Mouse (Mus musculus) olfactory bulb, adult 2 months (tissue): ENCODE measurements at regions not wholly inside any gene's neighbourhood (a gene's known extent, or its start where the extent isn't known, plus 50 kb on each side); places are given as distances from the start of the nearest gene placed in this dataset.

Experiments used
- CTCF ChIP-seq: fragments of 200-500 bp; IDR thresholded peaks from 2 replicates; pipeline ENCODE4 v1.5.1; 2012; ENCODE audit warnings: low read depth, mild to moderate bottlenecking, low read length, moderate library complexity; ENCODE audit not compliant: insufficient read depth
- POLR2A ChIP-seq: fragments of 200-500 bp; IDR thresholded peaks from 2 replicates; pipeline ENCODE4 v1.6.1; 2012; ENCODE audit warnings: mild to moderate bottlenecking, low read depth, low read length, moderate library complexity; ENCODE audit not compliant: insufficient read depth

- no peak for TF ChIP-seq CTCF
- no peak for TF ChIP-seq POLR2A
These were observed 210.6 kb upstream of the H2al1a start for GRCm38 (mm10) chrX:11088506-11088905.
